Mouse (Mus musculus): ENCODE results near the gene Rtf2.

- TF ChIP-seq CTCF (IDR thresholded peaks at IDR 0.05; ENCODE audit: low read depth, low read length) (no peak), TAL1 (conservative IDR thresholded peaks at IDR 0.05; ENCODE audit: low read depth, low read length) (no peak), POLR2AphosphoS5 (IDR thresholded peaks at IDR 0.05; ENCODE audit: insufficient replicate concordance, low read depth, low read length) (no peak)
Measured at GRCm38 (mm10) chr2:172481654-172482385, 41.5 kb downstream of the Rtf2 start.
